In genomic region chr11:69695361-69696181, GRCm38 (mm10) we compare ENCODE assay signal across 8 mouse cellular contexts. TPM values are rescaled to one million over a fixed set of nuclear protein-coding genes. Genes with fewer than 3 reads are reported as not detected.
A peak's percentile ranks its signal among the peaks of the same experiment; 100 is the strongest.
DNase-seq lines count a peak whose midpoint lies in the region; ATAC-seq lines count a peak whose summit lies in the region.

Gene Tnfsf12, minus strand, starts transcription at chr11:69695849.
Gene Tnfsfm13, minus strand, starts transcription at chr11:69696098.

- no peaks in the 10 kb centered on the region for H3K27me3 ChIP-seq in forebrain, embryonic 15.5 days
- peaks cover 6% of the 10 kb centered on the region for H3K27me3 ChIP-seq in megakaryocyte, embryonic 14.5 days (replicated peaks)

- H3K4me1 ChIP-seq in forebrain, embryonic 15.5 days = peaks cover 12% of the 10 kb centered on the region
- H3K4me1 ChIP-seq in megakaryocyte, embryonic 14.5 days = peaks cover 53% of the 10 kb centered on the region

- intact Hi-C loops in heart, postnatal 36 days (cut with DNase I) = loop anchor here (2.0 kb wide), 1 partner anchor 13 kb away; the partner anchor contains the start of gene Senp3
- intact Hi-C loops in left cerebral cortex, postnatal 4 days (cut with DNase I) = no loop called here

- H3K9ac ChIP-seq in forebrain, embryonic 15.5 days (replicated peaks) = peak within 1 kb of the TSS; percentile 61

- H3K9me3 ChIP-seq in forebrain, embryonic 15.5 days = no peaks in the 10 kb centered on the region
- peaks cover 5% of the 10 kb centered on the region for H3K9me3 ChIP-seq in megakaryocyte, embryonic 14.5 days

- WGBS in forebrain, embryonic 15.5 days = under 1% methylated on average over 40 of the region's 41 CpGs

- 0 out of 2 replicates have a peak, but pooled peaks have one; percentile 26 for ATAC-seq in forebrain, embryonic 15.5 days (replicated peaks)

- H3K4me3 ChIP-seq in forebrain, embryonic 15.5 days = peak within 1 kb of the TSS; percentile 46
- H3K4me3 ChIP-seq in megakaryocyte, embryonic 14.5 days (replicated peaks) = peak within 1 kb of the TSS; percentile 87

- no peaks in the 10 kb centered on the region for H3K36me3 ChIP-seq in forebrain, embryonic 15.5 days
- H3K36me3 ChIP-seq in megakaryocyte, embryonic 14.5 days (replicated peaks; ENCODE audit: low read length) = no peaks in the 10 kb centered on the region

- H3K4me2 ChIP-seq in forebrain, embryonic 15.5 days (replicated peaks) = peak within 1 kb of the TSS; percentile 92

- H3K27ac ChIP-seq in forebrain, embryonic 15.5 days (replicated peaks) = no peak within 1 kb of the TSS

- peak; percentile 72 to 77 for DNase-seq in adrenal gland, adult 18-20 months (ENCODE audit: low spot score in 2 of 2)
- peak; percentile 65 for DNase-seq in cerebellum, adult 11 months
- peak; percentile 80 to 90 for DNase-seq in heart, postnatal 36 days
- DNase-seq in left cerebral cortex, postnatal 4 days = peak; percentile 65
- peak; percentile 73 for DNase-seq in retina, postnatal 1 day
- DNase-seq in thymus, adult 18-20 months = no peak

RNA-seq across cellular contexts. Expression of gene Tnfsf12, which starts in this region (rescaled TPM):
- 10 to 100 TPM; 23.7 to 26.2 TPM for total RNA-seq in adrenal gland, adult 18-20 months (2021)
- polyA plus RNA-seq in forebrain, embryonic 15.5 days (2015; fragmentation: Nextera tagmentation; extraction: Ambion mirVana) = 1.6 TPM in 2 replicates
- total RNA-seq in heart, postnatal 36 days (2021) = 10 to 100 TPM; 16.3 to 21.0 TPM
- 1 to 10 TPM; 6.4 to 8.7 TPM for total RNA-seq in left cerebral cortex, postnatal 4 days (2021)
- polyA plus RNA-seq in megakaryocyte, embryonic 14.5 days (2012; ENCODE audit: insufficient read depth, low replicate concordance) = 5.3 and 13.1 TPM in 2 replicates

RNA-seq across cellular contexts. Expression of gene Tnfsfm13, which starts in this region (rescaled TPM):
- total RNA-seq in adrenal gland, adult 18-20 months (2021) = 1 to 10 TPM; 3.6 to 4.9 TPM
- polyA plus RNA-seq in forebrain, embryonic 15.5 days (2015; fragmentation: Nextera tagmentation; extraction: Ambion mirVana) = 1.0 and 1.1 TPM in 2 replicates
- 1 to 10 TPM; 4.4 to 4.6 TPM for total RNA-seq in heart, postnatal 36 days (2021)
- total RNA-seq in left cerebral cortex, postnatal 4 days (2021) = under 1 TPM; 0.30 to 0.97 TPM
- 2.0 and 2.5 TPM in 2 replicates for polyA plus RNA-seq in megakaryocyte, embryonic 14.5 days (2012; ENCODE audit: insufficient read depth, low replicate concordance)

Comparison
In these comparisons a context has a peak if more than half of its experiments do, and no peak if none do; other contexts are left out.
1. DNase-seq: peak in adrenal gland, adult 18-20 months (2 of 2), cerebellum, adult 11 months (single experiment), heart, postnatal 36 days (2 of 2), left cerebral cortex, postnatal 4 days (single experiment) and retina, postnatal 1 day (single experiment); none in thymus, adult 18-20 months (0 of 2).